Comparison of ENCODE assay signal across 10 mouse cellular contexts in the genomic region with DNA sequence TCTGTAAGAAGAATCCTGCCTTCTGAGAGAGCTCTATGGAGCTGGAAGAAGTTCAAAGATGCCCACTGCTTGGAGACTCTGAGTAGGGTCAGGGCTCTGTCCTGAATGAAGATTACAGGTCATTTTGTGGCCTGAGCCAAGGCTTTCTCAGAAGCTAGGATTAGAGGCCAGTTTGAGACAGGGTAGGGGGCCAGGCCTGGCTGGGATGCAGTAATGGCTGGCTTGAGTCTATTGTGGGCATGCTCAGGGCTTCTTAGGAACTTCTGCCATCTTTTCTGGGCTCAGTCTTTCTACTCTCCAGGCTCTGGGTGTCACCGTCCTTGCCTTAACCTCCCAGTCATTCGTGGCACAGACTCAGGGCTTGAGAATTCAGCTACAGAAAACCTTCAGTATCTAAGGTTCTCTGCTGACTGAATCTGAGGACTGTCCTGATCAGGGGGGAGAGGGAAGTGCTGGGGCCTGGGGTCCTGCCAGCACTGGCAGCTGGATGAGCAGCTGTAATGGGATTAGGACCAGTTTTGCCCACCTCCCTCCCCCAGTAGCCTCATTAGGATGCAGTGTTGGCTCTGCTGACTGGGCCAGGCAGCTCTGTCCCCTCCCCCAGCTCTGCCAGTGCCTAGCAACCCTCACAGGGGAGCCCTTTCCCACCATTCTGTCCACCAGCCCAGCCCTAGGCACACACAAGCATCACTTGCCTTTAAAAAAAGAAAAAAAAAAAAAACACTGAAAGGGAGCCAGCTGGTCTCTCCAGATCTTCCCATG. TPM values are rescaled to one million over a fixed set of nuclear protein-coding genes. Genes with fewer than 3 reads are reported as not detected.
DNase-seq lines count a peak whose midpoint lies in the region; ATAC-seq and TF ChIP-seq lines count a peak whose summit lies in the region.
"Had no signal": no experiment of that assay in that cellular context is flagged by ENCODE, and none has a peak within 500 bp of the region (broad histone marks: within the 10 kb centered on the region; RNA-seq: fewer than 3 reads in every experiment).

No protein-coding gene starts in this region.

- DNase-seq in layer of hippocampus, adult 11-12 months (ENCODE audit: low spot score), result peak; percentile 58
- no peak for DNase-seq in layer of hippocampus, adult 9-10 months (ENCODE audit: low spot score)
- peak; percentile 74 for DNase-seq in forebrain, postnatal 0 days
- DNase-seq in limb, embryonic 14.5 days (ENCODE audit: low spot score), result peak; percentile 60
- DNase-seq in skeletal muscle tissue, adult 2 months (ENCODE audit: low read depth, low spot score), result peak; percentile 38
- DNase-seq in liver, embryonic 11.5 days (ENCODE audit: low spot score), result no peak
- no peak for DNase-seq in lung, postnatal 36 days

- H3K9me3 ChIP-seq in forebrain, postnatal 0 days (ENCODE audit: low read length), result no peaks in the 10 kb centered on the region
- no peaks in the 10 kb centered on the region for H3K9me3 ChIP-seq in limb, embryonic 14.5 days (ENCODE audit: control insufficient read depth, low read length)
- H3K9me3 ChIP-seq in liver, embryonic 11.5 days (ENCODE audit: control insufficient read depth, low read length), result no peaks in the 10 kb centered on the region
- H3K9me3 ChIP-seq: G1E had no signal

- no peak overlapping the region for H3K9ac ChIP-seq in forebrain, postnatal 0 days
- no peak overlapping the region for H3K9ac ChIP-seq in limb, embryonic 14.5 days (ENCODE audit: low read depth, low read length, severe bottlenecking)
- no peak overlapping the region for H3K9ac ChIP-seq in liver, embryonic 11.5 days (ENCODE audit: low read depth, low read length)

- TF ChIP-seq CTCF in forebrain, postnatal 0 days (IDR thresholded peaks at IDR 0.05; ENCODE audit: low read depth), result no peak

- no peaks in the 10 kb centered on the region for H3K36me3 ChIP-seq in forebrain, postnatal 0 days (ENCODE audit: insufficient read depth)
- H3K36me3 ChIP-seq in limb, embryonic 14.5 days (ENCODE audit: control insufficient read depth, insufficient read depth, low read length), result no peaks in the 10 kb centered on the region
- H3K36me3 ChIP-seq in liver, embryonic 11.5 days (ENCODE audit: control insufficient read depth, insufficient read depth, low read length), result no peaks in the 10 kb centered on the region
- H3K36me3 ChIP-seq: G1E had no signal

- H3K27me3 ChIP-seq in forebrain, postnatal 0 days (ENCODE audit: insufficient read depth, low read length), result no peaks in the 10 kb centered on the region
- no peaks in the 10 kb centered on the region for H3K27me3 ChIP-seq in limb, embryonic 14.5 days (ENCODE audit: control insufficient read depth, insufficient read depth, low read length)
- H3K27me3 ChIP-seq in liver, embryonic 11.5 days (replicated peaks; ENCODE audit: control insufficient read depth, insufficient read depth, low read length), result peaks cover 8% of the 10 kb centered on the region

- TF ChIP-seq POLR2A in limb, embryonic 14.5 days (IDR thresholded peaks at IDR 0.05; ENCODE audit: borderline replicate concordance, extremely low read depth, insufficient read depth, insufficient read length), result no peak

- WGBS in forebrain, postnatal 0 days, result 4% methylated on average over 2 of the region's 2 CpGs
- 24% methylated on average over 2 of the region's 2 CpGs for WGBS in limb, embryonic 14.5 days
- WGBS in liver, embryonic 11.5 days, result 30% methylated on average over 2 of the region's 2 CpGs

- H3K27ac ChIP-seq in forebrain, postnatal 0 days (ENCODE audit: low read depth, low read length), result peak overlapping the region; percentile 59
- H3K27ac ChIP-seq in limb, embryonic 14.5 days (replicated peaks; ENCODE audit: low read depth, low read length), result no peak overlapping the region
- no peak overlapping the region for H3K27ac ChIP-seq in liver, embryonic 11.5 days (ENCODE audit: low read depth, low read length)

- H3K4me1 ChIP-seq in forebrain, postnatal 0 days (ENCODE audit: insufficient read depth), result no peaks in the 10 kb centered on the region
- H3K4me1 ChIP-seq in limb, embryonic 14.5 days (ENCODE audit: control insufficient read depth, insufficient read depth, low read length), result no peaks in the 10 kb centered on the region
- no peaks in the 10 kb centered on the region for H3K4me1 ChIP-seq in liver, embryonic 11.5 days (replicated peaks; ENCODE audit: control insufficient read depth, insufficient read depth, low read length)

- peak; percentile 93 for ATAC-seq in forebrain, postnatal 0 days
- ATAC-seq in limb, embryonic 14.5 days (ENCODE audit: low FRiP score, low read depth), result peak; percentile 84
- no peak for ATAC-seq in liver, embryonic 11.5 days (replicated peaks; ENCODE audit: low FRiP score)
- ATAC-seq in megakaryocyte, adult 5-6 weeks (ENCODE audit: poor library complexity, severe bottlenecking), result no peak

- no peak overlapping the region for H3K4me3 ChIP-seq in forebrain, postnatal 0 days (ENCODE audit: low read depth, low read length)
- H3K4me3 ChIP-seq in limb, embryonic 14.5 days (replicated peaks; ENCODE audit: low read length), result no peak overlapping the region
- no peak overlapping the region for H3K4me3 ChIP-seq in liver, embryonic 11.5 days (ENCODE audit: low read depth, low read length)
- H3K4me3 ChIP-seq: myocyte had no signal

- no peak overlapping the region for H3K4me2 ChIP-seq in forebrain, postnatal 0 days (ENCODE audit: low read depth)
- H3K4me2 ChIP-seq in limb, embryonic 14.5 days (replicated peaks; ENCODE audit: low read depth, low read length, severe bottlenecking), result no peak overlapping the region
- no peak overlapping the region for H3K4me2 ChIP-seq in liver, embryonic 11.5 days

RNA-seq across cellular contexts. Expression of gene Adcyap1r1, which starts 7.7 kb away (rescaled TPM):
- 91.8 and 120 TPM in 2 replicates for total RNA-seq in forebrain, postnatal 0 days (2014; rRNA removed)
- 30.3 and 43.4 TPM in 2 replicates for polyA plus RNA-seq in forebrain, postnatal 0 days (2015; fragmentation: Nextera tagmentation; extraction: Ambion mirVana)
- 3.0 and 3.5 TPM in 2 replicates for polyA plus RNA-seq in limb, embryonic 14.5 days (2012; rRNA removed)
- polyA plus RNA-seq in limb, embryonic 14.5 days (2014; fragmentation: Nextera tagmentation; extraction: Ambion mirVana), result 0.84 and 2.2 TPM in 2 replicates
- polyA plus RNA-seq in liver, embryonic 11.5 days (2014; fragmentation: Nextera tagmentation; extraction: Ambion mirVana), result 0.33 and 0.78 TPM in 2 replicates
- total RNA-seq in megakaryocyte, adult 5-6 weeks (2015), result 0.25 TPM in 1 of 2 replicates, not detected in the other
- 0.15 and 0.24 TPM in 2 replicates for total RNA-seq in megakaryocyte, adult 5-6 weeks (2017)
- polyA plus RNA-seq: G1E, myocyte had no signal

Comparison
In these comparisons a context has a peak if more than half of its experiments do, and no peak if none do; other contexts are left out.
1. DNase-seq: peak in layer of hippocampus, adult 11-12 months (single experiment), forebrain, postnatal 0 days (single experiment), limb, embryonic 14.5 days (single experiment) and skeletal muscle tissue, adult 2 months (single experiment); none in layer of hippocampus, adult 9-10 months (single experiment), liver, embryonic 11.5 days (single experiment) and lung, postnatal 36 days (single experiment).
2. ATAC-seq: peak in forebrain, postnatal 0 days (single experiment) and limb, embryonic 14.5 days (single experiment); none in liver, embryonic 11.5 days (single experiment) and megakaryocyte, adult 5-6 weeks (single experiment).